Mouse (Mus musculus) fibroblast of lung, adult 2 months (primary cell): Measurements from ENCODE around the gene Commd1.

Experiments
- DNase-seq: peaks from one replicate; pipeline ENCODE4 v3.0.0-alpha.2; 2011; ENCODE audit warnings: low read depth

Commd1 gene

GRCm38 (mm10) chr11:22989786-22990185, 7.6 kb upstream of the Commd1 start:
- DNase-seq = no peak

- DNase-seq = peak; percentile 50
These were observed 5.2 kb upstream of the Commd1 start for GRCm38 (mm10) chr11:22987357-22987756.

GRCm38 (mm10) chr11:22985510-22985909, 3.3 kb upstream of the Commd1 start:
- DNase-seq = no peak

GRCm38 (mm10) chr11:22982846-22983245, 664 bp upstream of the Commd1 start:
- DNase-seq = no peak

GRCm38 (mm10) chr11:22981543-22981950, 635 bp downstream of the Commd1 start:
- no peak for DNase-seq

- DNase-seq = no peak
These were observed 1.1 kb downstream of the Commd1 start for GRCm38 (mm10) chr11:22981041-22981440.

GRCm38 (mm10) chr11:22979221-22979620, 3.0 kb downstream of the Commd1 start:
- DNase-seq = no peak

- DNase-seq = no peak
These were observed 3.5 kb downstream of the Commd1 start for GRCm38 (mm10) chr11:22978711-22979110.

GRCm38 (mm10) chr11:22978215-22978614, 4.0 kb downstream of the Commd1 start:
- no peak for DNase-seq

- no peak for DNase-seq
These were observed 8.6 kb downstream of the Commd1 start for GRCm38 (mm10) chr11:22973599-22973998.

GRCm38 (mm10) chr11:22972746-22973526, 9.2 kb downstream of the Commd1 start:
- DNase-seq = peak; percentile 65

GRCm38 (mm10) chr11:22971835-22972709, 10.1 kb downstream of the Commd1 start, which contains the start of gene Zrsr1:
Gene Zrsr1 (plus strand): TSS chr11:22972005.
- DNase-seq = no peak

- no peak for DNase-seq
These were observed 11.6 kb downstream of the Commd1 start for GRCm38 (mm10) chr11:22970546-22970945.

- no peak for DNase-seq
These were observed 12.7 kb downstream of the Commd1 start for GRCm38 (mm10) chr11:22969486-22969885.

- DNase-seq = peak; percentile 51
These were observed 16.7 kb downstream of the Commd1 start for GRCm38 (mm10) chr11:22965503-22965902.

GRCm38 (mm10) chr11:22964401-22964800, 17.8 kb downstream of the Commd1 start:
- no peak for DNase-seq

- no peak for DNase-seq
These were observed 20.1 kb downstream of the Commd1 start for GRCm38 (mm10) chr11:22962101-22962500.

GRCm38 (mm10) chr11:22957791-22958374, 24.3 kb downstream of the Commd1 start:
- no peak for DNase-seq

GRCm38 (mm10) chr11:22956830-22957229, 25.4 kb downstream of the Commd1 start:
- DNase-seq = peak; percentile 67

GRCm38 (mm10) chr11:22956346-22956745, 25.8 kb downstream of the Commd1 start:
- no peak for DNase-seq

- DNase-seq = no peak
These were observed 29.5 kb downstream of the Commd1 start for GRCm38 (mm10) chr11:22952668-22953067.

- DNase-seq = no peak
These were observed 32.1 kb downstream of the Commd1 start for GRCm38 (mm10) chr11:22950131-22950530.

GRCm38 (mm10) chr11:22949101-22949500, 33.1 kb downstream of the Commd1 start:
- no peak for DNase-seq
